Mouse (Mus musculus): Measurements from ENCODE around the gene Igsf9. TPM values are rescaled to one million over a fixed set of nuclear protein-coding genes. Genes with fewer than 3 reads are reported as not detected.
A peak's percentile ranks its signal among the peaks of the same experiment; 100 is the strongest.

The Igsf9 gene
- polyA plus RNA-seq, 1 experiment from 2014 or later: 47.8 TPM

GRCm38 (mm10) chr1:172503111-172503997 lies 21.8 kb downstream of the Igsf9 start:
- H3K4me1 ChIP-seq (replicated peaks; ENCODE audit: control insufficient read depth, insufficient read depth, low read length): peaks cover 13% of the 10 kb centered on the region
- DNase-seq (ENCODE audit: low spot score): no peak
- H3K9ac ChIP-seq (ENCODE audit: low read depth, low read length): no peak overlapping the region
- H3K27me3 ChIP-seq (ENCODE audit: control insufficient read depth, insufficient read depth, low read length): peaks cover 18% of the 10 kb centered on the region
- no peak overlapping the region for H3K4me3 ChIP-seq (ENCODE audit: low read depth, low read length)
- WGBS: 36% methylated on average over 14 of the region's 14 CpGs
- ATAC-seq (ENCODE audit: low FRiP score): no peak; the same call in 1 of the 2 replicates
- H3K4me2 ChIP-seq (replicated peaks; ENCODE audit: low read depth, low read length): no peak overlapping the region
- no peaks in the 10 kb centered on the region for H3K36me3 ChIP-seq (ENCODE audit: control insufficient read depth, insufficient read depth, low read length)
- no peaks in the 10 kb centered on the region for H3K9me3 ChIP-seq (ENCODE audit: control insufficient read depth, low read length)
- H3K27ac ChIP-seq (ENCODE audit: low read depth, low read length): no peak overlapping the region

DNA sequence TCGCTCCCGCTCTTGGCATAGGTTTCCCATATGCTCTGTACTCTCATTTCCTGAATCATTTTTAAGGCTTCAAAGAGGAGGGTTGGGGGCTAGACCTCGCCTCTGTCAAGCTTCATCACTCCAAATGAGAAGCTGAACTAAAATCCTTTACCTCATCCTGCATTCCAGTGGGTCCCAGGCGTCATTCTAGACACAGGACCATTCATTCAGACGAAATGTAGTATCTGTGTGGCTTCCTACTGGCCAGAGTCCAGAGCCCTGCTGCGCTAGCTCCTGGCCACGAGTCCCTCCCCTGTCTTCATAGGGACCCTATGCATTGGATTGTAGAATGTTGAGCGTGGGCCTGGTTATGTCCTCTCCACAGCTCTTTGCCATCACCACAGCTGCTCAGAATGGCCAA lies 23.2 kb downstream of the Igsf9 start:
- H3K9me3 ChIP-seq (ENCODE audit: control insufficient read depth, low read length): no peaks in the 10 kb centered on the region
- H3K4me2 ChIP-seq (replicated peaks; ENCODE audit: low read depth, low read length): no peak overlapping the region
- peaks cover 13% of the 10 kb centered on the region for H3K4me1 ChIP-seq (replicated peaks; ENCODE audit: control insufficient read depth, insufficient read depth, low read length)
- 86% methylated on average over 8 of the region's 8 CpGs for WGBS
- no peak overlapping the region for H3K4me3 ChIP-seq (ENCODE audit: low read depth, low read length)
- DNase-seq (ENCODE audit: low spot score) (no peak), ATAC-seq (ENCODE audit: low FRiP score) (no peak)
- no peaks in the 10 kb centered on the region for H3K36me3 ChIP-seq (ENCODE audit: control insufficient read depth, insufficient read depth, low read length)
- H3K27me3 ChIP-seq (ENCODE audit: control insufficient read depth, insufficient read depth, low read length): peaks cover 18% of the 10 kb centered on the region
- no peak overlapping the region for H3K27ac ChIP-seq (ENCODE audit: low read depth, low read length)
- H3K9ac ChIP-seq (ENCODE audit: low read depth, low read length): no peak overlapping the region

DNA sequence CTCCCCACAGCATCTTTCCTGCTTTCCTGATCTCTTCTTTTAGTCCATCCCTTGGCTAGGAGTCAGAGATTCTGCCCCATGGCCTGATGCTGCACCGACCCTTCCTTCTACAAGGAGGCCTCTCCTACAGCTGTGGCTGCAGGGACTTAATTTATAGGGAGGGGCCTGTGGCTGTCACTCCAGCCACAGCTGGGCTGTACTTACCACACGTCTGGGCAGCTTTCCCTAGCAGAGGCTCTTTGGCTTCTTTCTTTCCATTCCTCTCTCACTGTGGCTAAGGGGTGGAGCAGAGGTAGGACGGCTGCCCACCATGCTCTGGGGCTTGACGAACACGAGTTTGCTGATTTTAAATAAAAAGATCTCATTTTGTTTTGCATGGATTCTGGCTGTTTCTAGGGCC lies 25.4 kb downstream of the Igsf9 start:
- no peaks in the 10 kb centered on the region for H3K36me3 ChIP-seq (ENCODE audit: control insufficient read depth, insufficient read depth, low read length)
- H3K4me2 ChIP-seq (replicated peaks; ENCODE audit: low read depth, low read length): no peak overlapping the region
- no peak for ATAC-seq (ENCODE audit: low FRiP score)
- 62% methylated on average over 5 of the region's 5 CpGs for WGBS
- no peak overlapping the region for H3K4me3 ChIP-seq (ENCODE audit: low read depth, low read length)
- DNase-seq (ENCODE audit: low spot score): no peak
- no peak overlapping the region for H3K27ac ChIP-seq (ENCODE audit: low read depth, low read length)
- H3K4me1 ChIP-seq (replicated peaks; ENCODE audit: control insufficient read depth, insufficient read depth, low read length): peaks cover 6% of the 10 kb centered on the region; the same call in 1 of the 2 replicates
- no peaks in the 10 kb centered on the region for H3K9me3 ChIP-seq (ENCODE audit: control insufficient read depth, low read length)
- H3K9ac ChIP-seq (ENCODE audit: low read depth, low read length): no peak overlapping the region
- H3K27me3 ChIP-seq (ENCODE audit: control insufficient read depth, insufficient read depth, low read length): no peaks in the 10 kb centered on the region; the same call in none of the 2 replicates

GRCm38 (mm10) chr1:172507701-172508100 lies 26.1 kb downstream of the Igsf9 start:
- H3K27ac ChIP-seq (ENCODE audit: low read depth, low read length): no peak overlapping the region
- whole genome bisulfite sequencing: 79% methylated on average over 3 of the region's 3 CpGs
- DNase-seq (ENCODE audit: low spot score) (no peak), ATAC-seq (ENCODE audit: low FRiP score) (no peak)
- peaks cover 4% of the 10 kb centered on the region; the same call in 1 of the 2 replicates for H3K4me1 ChIP-seq (replicated peaks; ENCODE audit: control insufficient read depth, insufficient read depth, low read length)
- no peak overlapping the region for H3K4me3 ChIP-seq (ENCODE audit: low read depth, low read length)
- H3K9me3 ChIP-seq (ENCODE audit: control insufficient read depth, low read length): no peaks in the 10 kb centered on the region
- H3K4me2 ChIP-seq (replicated peaks; ENCODE audit: low read depth, low read length): no peak overlapping the region
- H3K9ac ChIP-seq (ENCODE audit: low read depth, low read length): no peak overlapping the region
- no peaks in the 10 kb centered on the region; the same call in 1 of the 2 replicates for H3K27me3 ChIP-seq (ENCODE audit: control insufficient read depth, insufficient read depth, low read length)
- H3K36me3 ChIP-seq (ENCODE audit: control insufficient read depth, insufficient read depth, low read length): no peaks in the 10 kb centered on the region

- Histone ChIP-seq H3K4me2 (replicated peaks; ENCODE audit: low read depth, low read length) (no peak overlapping the region), H3K9me3 (ENCODE audit: control insufficient read depth, low read length) (no peaks in the 10 kb centered on the region), H3K9ac (ENCODE audit: low read depth, low read length) (no peak overlapping the region), H3K4me1 (replicated peaks; ENCODE audit: control insufficient read depth, insufficient read depth, low read length) (no peaks in the 10 kb centered on the region; the same call in 1 of the 2 replicates), H3K27ac (ENCODE audit: low read depth, low read length) (no peak overlapping the region), H3K4me3 (ENCODE audit: low read depth, low read length) (no peak overlapping the region), H3K27me3 (ENCODE audit: control insufficient read depth, insufficient read depth, low read length) (no peaks in the 10 kb centered on the region; the same call in 1 of the 2 replicates), H3K36me3 (ENCODE audit: control insufficient read depth, insufficient read depth, low read length) (no peaks in the 10 kb centered on the region)
- WGBS: 49% methylated on average over 2 of the region's 2 CpGs
- DNase-seq (ENCODE audit: low spot score): no peak
- ATAC-seq (ENCODE audit: low FRiP score): no peak
Observed at GRCm38 (mm10) chr1:172508172-172508571, 26.6 kb downstream of the Igsf9 start.

DNA sequence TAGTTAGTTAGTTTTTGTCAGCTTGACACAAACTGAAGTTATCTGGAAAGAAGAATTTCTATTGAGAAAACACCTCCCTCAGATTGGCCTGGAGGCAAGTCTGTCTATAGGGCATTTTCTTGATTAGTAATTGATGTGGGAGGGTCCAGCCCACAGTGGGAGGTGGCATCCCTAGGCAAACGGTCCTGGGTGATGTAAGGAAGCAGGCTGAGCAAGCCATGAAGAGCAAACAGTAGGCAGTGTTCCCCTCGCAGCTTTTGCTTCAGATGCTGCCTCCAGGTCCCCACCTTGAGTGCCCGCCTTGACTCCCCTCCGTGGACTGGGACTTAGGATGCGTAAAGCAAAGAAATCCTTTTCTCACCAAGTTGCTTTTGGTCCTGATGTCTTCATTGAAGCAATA lies 27.6 kb downstream of the Igsf9 start:
- H3K9me3 ChIP-seq (ENCODE audit: control insufficient read depth, low read length): no peaks in the 10 kb centered on the region
- H3K4me2 ChIP-seq (replicated peaks; ENCODE audit: low read depth, low read length): no peak overlapping the region
- no peak overlapping the region for H3K27ac ChIP-seq (ENCODE audit: low read depth, low read length)
- ATAC-seq (ENCODE audit: low FRiP score) (no peak), DNase-seq (ENCODE audit: low spot score) (no peak)
- no peaks in the 10 kb centered on the region for H3K36me3 ChIP-seq (ENCODE audit: control insufficient read depth, insufficient read depth, low read length)
- no peaks in the 10 kb centered on the region for H3K27me3 ChIP-seq (ENCODE audit: control insufficient read depth, insufficient read depth, low read length)
- H3K9ac ChIP-seq (ENCODE audit: low read depth, low read length): no peak overlapping the region
- H3K4me1 ChIP-seq (replicated peaks; ENCODE audit: control insufficient read depth, insufficient read depth, low read length): no peaks in the 10 kb centered on the region
- no peak overlapping the region for H3K4me3 ChIP-seq (ENCODE audit: low read depth, low read length)
- 74% methylated on average over 5 of the region's 5 CpGs for WGBS

DNA sequence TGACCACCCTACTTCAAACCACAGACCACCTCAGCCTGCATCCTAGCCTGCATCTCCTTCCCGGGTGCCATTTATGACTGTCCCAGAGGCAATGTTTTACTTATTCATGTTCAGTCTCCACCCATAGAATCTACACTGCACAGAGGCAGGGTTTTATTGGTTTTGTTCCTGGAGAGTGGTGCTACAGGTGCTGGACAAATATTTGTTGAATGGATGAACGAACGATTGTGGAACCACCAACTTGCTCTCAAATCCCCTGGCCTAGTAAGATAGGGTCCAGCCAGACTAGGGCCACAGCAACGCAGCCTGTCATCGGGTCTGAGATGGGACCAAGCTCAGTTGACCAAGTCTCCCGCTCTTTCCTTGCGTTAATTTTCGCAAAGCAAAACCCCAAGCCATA lies 28.4 kb downstream of the Igsf9 start:
- no peaks in the 10 kb centered on the region for H3K9me3 ChIP-seq (ENCODE audit: control insufficient read depth, low read length)
- H3K27me3 ChIP-seq (ENCODE audit: control insufficient read depth, insufficient read depth, low read length): no peaks in the 10 kb centered on the region
- H3K4me1 ChIP-seq (replicated peaks; ENCODE audit: control insufficient read depth, insufficient read depth, low read length): no peaks in the 10 kb centered on the region
- H3K36me3 ChIP-seq (ENCODE audit: control insufficient read depth, insufficient read depth, low read length): no peaks in the 10 kb centered on the region
- no peak overlapping the region for H3K9ac ChIP-seq (ENCODE audit: low read depth, low read length)
- no peak overlapping the region for H3K4me3 ChIP-seq (ENCODE audit: low read depth, low read length)
- DNase-seq (ENCODE audit: low spot score): no peak
- no peak for ATAC-seq (ENCODE audit: low FRiP score)
- 51% methylated on average over 8 of the region's 8 CpGs for WGBS
- no peak overlapping the region for H3K27ac ChIP-seq (ENCODE audit: low read depth, low read length)
- H3K4me2 ChIP-seq (replicated peaks; ENCODE audit: low read depth, low read length): no peak overlapping the region

DNA sequence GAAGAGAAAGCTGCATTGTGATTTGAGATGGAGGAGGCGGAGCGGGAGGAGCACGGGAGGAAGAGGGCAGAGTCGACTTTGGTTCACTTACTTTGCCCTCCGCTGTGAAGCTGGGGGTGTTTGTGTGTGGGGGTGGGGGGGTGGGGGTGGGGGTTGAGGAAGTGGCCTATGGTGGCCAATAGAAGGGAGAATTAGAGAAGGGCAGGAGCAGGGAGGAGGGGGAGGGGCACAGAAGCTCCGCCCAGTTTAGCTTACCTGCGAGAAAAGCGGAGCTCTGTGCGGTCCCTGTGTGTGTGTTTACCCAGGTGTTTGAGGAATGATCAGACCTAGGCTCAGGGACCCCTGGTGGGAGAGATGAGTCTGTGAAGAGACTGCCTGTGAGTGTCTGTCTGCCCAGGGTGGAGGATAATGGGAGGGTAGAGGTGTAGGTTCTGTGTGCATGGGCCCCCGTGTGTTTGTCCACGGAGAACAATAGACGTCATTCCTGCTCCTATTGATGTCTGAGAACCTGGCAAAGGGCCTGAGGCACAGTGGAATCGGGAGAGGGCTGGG lies 28.9 kb downstream of the Igsf9 start:
- no peaks in the 10 kb centered on the region for H3K36me3 ChIP-seq (ENCODE audit: control insufficient read depth, insufficient read depth, low read length)
- DNase-seq (ENCODE audit: low spot score): no peak
- no peak overlapping the region for H3K9ac ChIP-seq (ENCODE audit: low read depth, low read length)
- no peaks in the 10 kb centered on the region for H3K9me3 ChIP-seq (ENCODE audit: control insufficient read depth, low read length)
- H3K4me1 ChIP-seq (replicated peaks; ENCODE audit: control insufficient read depth, insufficient read depth, low read length): no peaks in the 10 kb centered on the region
- no peak overlapping the region for H3K4me3 ChIP-seq (ENCODE audit: low read depth, low read length)
- 24% methylated on average over 13 of the region's 13 CpGs for WGBS
- H3K4me2 ChIP-seq (replicated peaks; ENCODE audit: low read depth, low read length): no peak overlapping the region
- ATAC-seq (ENCODE audit: low FRiP score): peak; percentile 36; the same call in 1 of the 2 replicates
- H3K27ac ChIP-seq (ENCODE audit: low read depth, low read length): no peak overlapping the region
- H3K27me3 ChIP-seq (ENCODE audit: control insufficient read depth, insufficient read depth, low read length): no peaks in the 10 kb centered on the region

GRCm38 (mm10) chr1:172512962-172513361 lies 31.4 kb downstream of the Igsf9 start:
- no peaks in the 10 kb centered on the region for H3K27me3 ChIP-seq (ENCODE audit: control insufficient read depth, insufficient read depth, low read length)
- WGBS: 27% methylated on average over 13 of the region's 13 CpGs
- peak; percentile 27 for DNase-seq (ENCODE audit: low spot score)
- no peaks in the 10 kb centered on the region for H3K36me3 ChIP-seq (ENCODE audit: control insufficient read depth, insufficient read depth, low read length)
- H3K4me2 ChIP-seq (replicated peaks; ENCODE audit: low read depth, low read length): no peak overlapping the region; the same call in 1 of the 2 replicates
- H3K9ac ChIP-seq (ENCODE audit: low read depth, low read length): no peak overlapping the region
- H3K27ac ChIP-seq (ENCODE audit: low read depth, low read length): no peak overlapping the region
- no peak overlapping the region for H3K4me3 ChIP-seq (ENCODE audit: low read depth, low read length)
- no peaks in the 10 kb centered on the region for H3K4me1 ChIP-seq (replicated peaks; ENCODE audit: control insufficient read depth, insufficient read depth, low read length)
- ATAC-seq (ENCODE audit: low FRiP score): no peak
- H3K9me3 ChIP-seq (ENCODE audit: control insufficient read depth, low read length): no peaks in the 10 kb centered on the region

Measured in hindbrain, embryonic 11.5 days (tissue).